Mouse (Mus musculus) embryonic facial prominence, embryonic 11.5 days (tissue): ENCODE measurements at regions not wholly inside any gene's neighbourhood (a gene's known extent, or its start where the extent isn't known, plus 50 kb on each side); places are given as distances from the start of the nearest gene placed in this dataset.

Experiments
- ATAC-seq: fragments of 200-750 bp; cut with Nextera tagmentation; replicated peaks from 2 replicates; pipeline ENCODE4 v1.8.0; 2017; ENCODE audit warnings: low read depth; ENCODE audit not compliant: insufficient number of reproducible peaks, low FRiP score, low TSS enrichment
- DNase-seq: peaks from one replicate; pipeline ENCODE4 v3.0.0-alpha.2; 2015; ENCODE audit warnings: low spot score
- H3K27ac ChIP-seq: fragments of 300-500 bp; sonication (generic); replicated peaks from 2 replicates; pipeline ENCODE4 v1.5.1; 2014; ENCODE audit warnings: mild to moderate bottlenecking, low read depth, low read length, control low read depth
- H3K27me3 ChIP-seq: fragments of 300-500 bp; sonication (generic); 2 replicates; pipeline ENCODE4 v1.6.1; 2014; ENCODE audit warnings: mild to moderate bottlenecking, low read length, moderate library complexity, mixed read lengths; ENCODE audit not compliant: control insufficient read depth, insufficient read depth
- H3K36me3 ChIP-seq: fragments of 300-500 bp; sonication (generic); replicated peaks from 2 replicates; pipeline ENCODE4 v1.6.1; 2014; ENCODE audit warnings: low read depth, mild to moderate bottlenecking, low read length, moderate library complexity, mixed read lengths; ENCODE audit not compliant: control insufficient read depth, insufficient read depth
- H3K4me1 ChIP-seq: fragments of 300-500 bp; sonication (generic); 2 replicates; pipeline ENCODE4 v1.6.1; 2014; ENCODE audit warnings: low read length, mixed read lengths; ENCODE audit not compliant: control insufficient read depth, insufficient read depth
- H3K4me2 ChIP-seq: fragments of 300-500 bp; sonication (generic); 2 replicates; pipeline ENCODE4 v1.6.1; 2014; ENCODE audit warnings: low read depth, mild to moderate bottlenecking, control low read depth, low read length, moderate library complexity
- H3K4me3 ChIP-seq: fragments of 300-500 bp; sonication (generic); 2 replicates; pipeline ENCODE4 v1.5.1; 2014; ENCODE audit warnings: low read depth, low read length, control low read depth
- H3K9ac ChIP-seq: fragments of 300-500 bp; sonication (generic); replicated peaks from 2 replicates; pipeline ENCODE4 v1.6.1; 2014; ENCODE audit warnings: mild to moderate bottlenecking, control low read depth, low read length
- H3K9me3 ChIP-seq: fragments of 300-500 bp; sonication (generic); replicated peaks from 2 replicates; pipeline ENCODE4 v1.6.1; 2016; ENCODE audit warnings: mild to moderate bottlenecking, low read length, inconsistent platforms, mixed read lengths; ENCODE audit not compliant: control insufficient read depth
- WGBS: fragments of 180-500 bp; shearing (Covaris S2); extraction: QIAGEN DNeasy Blood & Tissue Kit; methylation state at CpG from one replicate; pipeline ENCODE4 v1.1.7; 2014; 5-methylcytosine and 5-hydroxymethylcytosine counted together

- DNase-seq (no peak), ATAC-seq (no peak)
- Histone ChIP-seq H3K9ac (no peak overlapping the region), H3K9me3 (no peaks in the 10 kb centered on the region), H3K36me3 (no peaks in the 10 kb centered on the region), H3K4me3 (no peak overlapping the region), H3K27me3 (no peaks in the 10 kb centered on the region), H3K4me1 (no peaks in the 10 kb centered on the region), H3K4me2 (no peak overlapping the region), H3K27ac (no peak overlapping the region)
- WGBS = 71% methylated on average over 2 of the region's 2 CpGs
Measured at GRCm38 (mm10) chr3:114627103-114627502, 276.8 kb upstream of the Olfm3 start.

GRCm38 (mm10) chr3:114635362-114635761 lies 268.5 kb upstream of the Olfm3 start:
- Histone ChIP-seq H3K9ac (no peak overlapping the region), H3K27ac (no peak overlapping the region), H3K9me3 (no peaks in the 10 kb centered on the region), H3K27me3 (no peaks in the 10 kb centered on the region), H3K4me2 (no peak overlapping the region), H3K36me3 (no peaks in the 10 kb centered on the region), H3K4me3 (no peak overlapping the region), H3K4me1 (no peaks in the 10 kb centered on the region)
- DNase-seq = no peak
- ATAC-seq = no peak
- WGBS = 85% methylated on average over 2 of the region's 2 CpGs

- no peak overlapping the region for H3K4me2 ChIP-seq
- no peak overlapping the region for H3K27ac ChIP-seq
- ATAC-seq (no peak), DNase-seq (peak; percentile 61)
- no peaks in the 10 kb centered on the region for H3K36me3 ChIP-seq
- no peaks in the 10 kb centered on the region for H3K27me3 ChIP-seq
- H3K4me3 ChIP-seq = no peak overlapping the region
- no peak overlapping the region for H3K9ac ChIP-seq
- H3K9me3 ChIP-seq = no peaks in the 10 kb centered on the region
- H3K4me1 ChIP-seq = no peaks in the 10 kb centered on the region
- WGBS = 20% methylated on average over 3 of the region's 3 CpGs
Measured at GRCm38 (mm10) chr3:114647957-114648356, 255.9 kb upstream of the Olfm3 start.

GRCm38 (mm10) chr3:114697946-114698345 lies 205.9 kb upstream of the Olfm3 start:
- Histone ChIP-seq H3K36me3 (no peaks in the 10 kb centered on the region), H3K4me3 (no peak overlapping the region), H3K27me3 (no peaks in the 10 kb centered on the region), H3K9me3 (no peaks in the 10 kb centered on the region), H3K4me1 (no peaks in the 10 kb centered on the region), H3K4me2 (no peak overlapping the region), H3K27ac (no peak overlapping the region), H3K9ac (no peak overlapping the region)
- DNase-seq = no peak
- no peak for ATAC-seq
- WGBS = 50% methylated on average over 2 of the region's 2 CpGs

GRCm38 (mm10) chr3:114725131-114725530 lies 178.7 kb upstream of the Olfm3 start:
- Histone ChIP-seq H3K9ac (no peak overlapping the region), H3K4me1 (no peaks in the 10 kb centered on the region), H3K27ac (no peak overlapping the region), H3K27me3 (no peaks in the 10 kb centered on the region), H3K36me3 (no peaks in the 10 kb centered on the region), H3K4me2 (no peak overlapping the region), H3K4me3 (no peak overlapping the region), H3K9me3 (no peaks in the 10 kb centered on the region)
- no peak for DNase-seq
- ATAC-seq = no peak
- 86% methylated on average over 1 of the region's 1 CpGs for WGBS

- no peak for ATAC-seq
- Histone ChIP-seq H3K9ac (no peak overlapping the region), H3K36me3 (no peaks in the 10 kb centered on the region), H3K4me2 (no peak overlapping the region), H3K4me1 (no peaks in the 10 kb centered on the region), H3K4me3 (no peak overlapping the region), H3K27ac (no peak overlapping the region), H3K27me3 (no peaks in the 10 kb centered on the region), H3K9me3 (no peaks in the 10 kb centered on the region)
- WGBS = 86% methylated on average over 2 of the region's 2 CpGs
- DNase-seq = no peak
Measured at GRCm38 (mm10) chr3:114736426-114736825, 167.5 kb upstream of the Olfm3 start.

- Histone ChIP-seq H3K27ac (no peak overlapping the region), H3K4me3 (no peak overlapping the region), H3K9ac (no peak overlapping the region), H3K4me1 (no peaks in the 10 kb centered on the region), H3K36me3 (no peaks in the 10 kb centered on the region), H3K27me3 (no peaks in the 10 kb centered on the region), H3K9me3 (no peaks in the 10 kb centered on the region), H3K4me2 (no peak overlapping the region)
- DNase-seq = no peak
- no peak for ATAC-seq
- WGBS = 84% methylated on average over 1 of the region's 1 CpGs
Measured at GRCm38 (mm10) chr3:114744206-114744605, 159.7 kb upstream of the Olfm3 start.

- DNase-seq (no peak), ATAC-seq (no peak)
- H3K4me2 ChIP-seq = no peak overlapping the region
- no peak overlapping the region for H3K9ac ChIP-seq
- no peaks in the 10 kb centered on the region for H3K9me3 ChIP-seq
- H3K4me1 ChIP-seq = no peaks in the 10 kb centered on the region
- no peaks in the 10 kb centered on the region for H3K27me3 ChIP-seq
- H3K27ac ChIP-seq = no peak overlapping the region
- H3K36me3 ChIP-seq = no peaks in the 10 kb centered on the region
- H3K4me3 ChIP-seq = no peak overlapping the region
Measured at GRCm38 (mm10) chr3:114745131-114745530, 158.7 kb upstream of the Olfm3 start.

- no peak overlapping the region for H3K27ac ChIP-seq
- 76% methylated on average over 4 of the region's 4 CpGs for whole genome bisulfite sequencing
- no peak for DNase-seq
- no peaks in the 10 kb centered on the region for H3K36me3 ChIP-seq
- no peak overlapping the region for H3K4me3 ChIP-seq
- H3K4me1 ChIP-seq = no peaks in the 10 kb centered on the region
- H3K4me2 ChIP-seq = no peak overlapping the region
- no peaks in the 10 kb centered on the region for H3K9me3 ChIP-seq
- no peaks in the 10 kb centered on the region for H3K27me3 ChIP-seq
- no peak for ATAC-seq
- no peak overlapping the region for H3K9ac ChIP-seq
Measured at GRCm38 (mm10) chr3:114757313-114757712, 146.6 kb upstream of the Olfm3 start.
